Mouse (Mus musculus): ENCODE measurements around the gene Irgm2. TPM values are rescaled to one million over a fixed set of nuclear protein-coding genes. Genes with fewer than 3 reads are reported as not detected.
"Not testable (repeated sequence)": the region's sequence is repeated elsewhere in the genome, so short reads cannot be mapped to it uniquely, and the experiment has no call there.

The Irgm2 gene
- 3.0 and 3.2 TPM in 2 replicates for polyA plus RNA-seq (2015; fragmentation: Nextera tagmentation; extraction: Ambion mirVana)

GRCm38 (mm10) chr11:58199229-58200037, at the start of gene Irgm2, which contains the start of gene Igtp:
Gene Irgm2, plus strand, starts transcription at chr11:58199618.
Gene Igtp, plus strand, starts transcription at chr11:58199556.
- H3K27ac ChIP-seq (ENCODE audit: low read length) = peak within 1 kb of the TSS; percentile 36
- peak; percentile 94 for ATAC-seq (ENCODE audit: low read depth)
- H3K27me3 ChIP-seq (ENCODE audit: control insufficient read depth, insufficient read depth, low read depth, low read length) = not testable (repeated sequence)

GRCm38 (mm10) chr11:58155458-58155857, 44.0 kb upstream of the Irgm2 start:
- Histone ChIP-seq H3K27me3 (ENCODE audit: control insufficient read depth, insufficient read depth, low read depth, low read length) (no peaks in the 10 kb centered on the region), H3K4me3 (ENCODE audit: low read length) (no peak overlapping the region), H3K9me3 (ENCODE audit: control insufficient read depth, low read length) (no peaks in the 10 kb centered on the region), H3K4me1 (replicated peaks; ENCODE audit: control insufficient read depth, insufficient read depth, low read length) (no peaks in the 10 kb centered on the region), H3K36me3 (ENCODE audit: control insufficient read depth, insufficient read depth, low read length) (peaks cover 27% of the 10 kb centered on the region), H3K9ac (ENCODE audit: low read length) (no peak overlapping the region), H3K4me2 (ENCODE audit: low read depth, low read length) (no peak overlapping the region), H3K27ac (ENCODE audit: low read length) (no peak overlapping the region)
- 85% methylated on average over 9 of the region's 9 CpGs for WGBS
- ATAC-seq (ENCODE audit: low read depth) = no peak

More at GRCm38 (mm10) chr11:58199229-58200037, at the start of gene Irgm2, which contains the start of gene Igtp:
- Histone ChIP-seq H3K9ac (ENCODE audit: low read length) (peak within 1 kb of the TSS; percentile 69), H3K4me2 (ENCODE audit: low read depth, low read length) (peak within 1 kb of the TSS; percentile 69), H3K4me3 (ENCODE audit: low read length) (peak within 1 kb of the TSS; percentile 65)
- WGBS = 3% methylated on average over 14 of the region's 15 CpGs
- not testable (repeated sequence) for H3K4me1 ChIP-seq (replicated peaks; ENCODE audit: control insufficient read depth, insufficient read depth, low read length); H3K36me3 ChIP-seq (ENCODE audit: control insufficient read depth, insufficient read depth, low read length); H3K9me3 ChIP-seq (ENCODE audit: control insufficient read depth, low read length)

- H3K9me3 ChIP-seq (ENCODE audit: control insufficient read depth, low read length) = no peaks in the 10 kb centered on the region
- H3K27ac ChIP-seq (ENCODE audit: low read length) = no peak overlapping the region
- ATAC-seq (ENCODE audit: low read depth) = no peak
- 74% methylated on average over 3 of the region's 3 CpGs for WGBS
- H3K4me2 ChIP-seq (ENCODE audit: low read depth, low read length) = no peak overlapping the region
- H3K9ac ChIP-seq (ENCODE audit: low read length) = no peak overlapping the region
- no peaks in the 10 kb centered on the region for H3K27me3 ChIP-seq (ENCODE audit: control insufficient read depth, insufficient read depth, low read depth, low read length)
- no peak overlapping the region for H3K4me3 ChIP-seq (ENCODE audit: low read length)
- H3K4me1 ChIP-seq (replicated peaks; ENCODE audit: control insufficient read depth, insufficient read depth, low read length) = no peaks in the 10 kb centered on the region
- H3K36me3 ChIP-seq (ENCODE audit: control insufficient read depth, insufficient read depth, low read length) = peaks cover 27% of the 10 kb centered on the region
These were observed 42.5 kb upstream of the Irgm2 start for GRCm38 (mm10) chr11:58156871-58157270.

GRCm38 (mm10) chr11:58165072-58165471, 34.3 kb upstream of the Irgm2 start:
- no peak overlapping the region for H3K9ac ChIP-seq (ENCODE audit: low read length)
- no peaks in the 10 kb centered on the region for H3K27me3 ChIP-seq (ENCODE audit: control insufficient read depth, insufficient read depth, low read depth, low read length)
- H3K9me3 ChIP-seq (ENCODE audit: control insufficient read depth, low read length) = no peaks in the 10 kb centered on the region
- peaks cover 25% of the 10 kb centered on the region for H3K36me3 ChIP-seq (ENCODE audit: control insufficient read depth, insufficient read depth, low read length)
- peaks cover 8% of the 10 kb centered on the region for H3K4me1 ChIP-seq (replicated peaks; ENCODE audit: control insufficient read depth, insufficient read depth, low read length)
- H3K4me2 ChIP-seq (ENCODE audit: low read depth, low read length) = no peak overlapping the region
- H3K27ac ChIP-seq (ENCODE audit: low read length) = no peak overlapping the region
- H3K4me3 ChIP-seq (ENCODE audit: low read length) = no peak overlapping the region
- 95% methylated on average over 2 of the region's 2 CpGs for WGBS
- ATAC-seq (ENCODE audit: low read depth) = no peak

GRCm38 (mm10) chr11:58167822-58168166, 31.6 kb upstream of the Irgm2 start:
- Histone ChIP-seq H3K9ac (ENCODE audit: low read length) (peak overlapping the region; percentile 87), H3K27ac (ENCODE audit: low read length) (peak overlapping the region; percentile 23; the same call in 1 of the 2 replicates), H3K4me1 (replicated peaks; ENCODE audit: control insufficient read depth, insufficient read depth, low read length) (peaks cover 14% of the 10 kb centered on the region), H3K4me3 (ENCODE audit: low read length) (peak overlapping the region; percentile 91), H3K4me2 (ENCODE audit: low read depth, low read length) (peak overlapping the region; percentile 81), H3K27me3 (ENCODE audit: control insufficient read depth, insufficient read depth, low read depth, low read length) (no peaks in the 10 kb centered on the region), H3K36me3 (ENCODE audit: control insufficient read depth, insufficient read depth, low read length) (peaks cover 18% of the 10 kb centered on the region), H3K9me3 (ENCODE audit: control insufficient read depth, low read length) (no peaks in the 10 kb centered on the region)
- no peak for ATAC-seq (ENCODE audit: low read depth)
- WGBS = 1% methylated on average over 8 of the region's 8 CpGs

- H3K4me2 ChIP-seq (ENCODE audit: low read depth, low read length) = peak within 1 kb of the TSS; percentile 81
- H3K27me3 ChIP-seq (ENCODE audit: control insufficient read depth, insufficient read depth, low read depth, low read length) = no peaks in the 10 kb centered on the region
- H3K4me1 ChIP-seq (replicated peaks; ENCODE audit: control insufficient read depth, insufficient read depth, low read length) = peaks cover 14% of the 10 kb centered on the region
- H3K4me3 ChIP-seq (ENCODE audit: low read length) = peak within 1 kb of the TSS; percentile 91
- H3K9me3 ChIP-seq (ENCODE audit: control insufficient read depth, low read length) = no peaks in the 10 kb centered on the region
- peaks cover 18% of the 10 kb centered on the region for H3K36me3 ChIP-seq (ENCODE audit: control insufficient read depth, insufficient read depth, low read length)
- WGBS = under 1% methylated on average over 71 of the region's 71 CpGs
- ATAC-seq (ENCODE audit: low read depth) = peak; percentile 90
- peak within 1 kb of the TSS; percentile 23 for H3K27ac ChIP-seq (ENCODE audit: low read length)
- peak within 1 kb of the TSS; percentile 87 for H3K9ac ChIP-seq (ENCODE audit: low read length)
These were observed 31.1 kb upstream of the Irgm2 start, which contains the start of gene Gemin5 for GRCm38 (mm10) chr11:58168167-58168915. Gene Gemin5, minus strand, starts transcription at chr11:58168539.

- WGBS = 51% methylated on average over 4 of the region's 4 CpGs
- H3K4me1 ChIP-seq (replicated peaks; ENCODE audit: control insufficient read depth, insufficient read depth, low read length) = peaks cover 14% of the 10 kb centered on the region
- no peak overlapping the region for H3K27ac ChIP-seq (ENCODE audit: low read length)
- no peak overlapping the region for H3K9ac ChIP-seq (ENCODE audit: low read length)
- no peaks in the 10 kb centered on the region for H3K27me3 ChIP-seq (ENCODE audit: control insufficient read depth, insufficient read depth, low read depth, low read length)
- H3K4me2 ChIP-seq (ENCODE audit: low read depth, low read length) = no peak overlapping the region
- H3K9me3 ChIP-seq (ENCODE audit: control insufficient read depth, low read length) = no peaks in the 10 kb centered on the region
- H3K4me3 ChIP-seq (ENCODE audit: low read length) = no peak overlapping the region
- no peak for ATAC-seq (ENCODE audit: low read depth)
- peaks cover 14% of the 10 kb centered on the region for H3K36me3 ChIP-seq (ENCODE audit: control insufficient read depth, insufficient read depth, low read length)
These were observed 29.8 kb upstream of the Irgm2 start for GRCm38 (mm10) chr11:58169666-58170065.

- H3K4me3 ChIP-seq (ENCODE audit: low read length) = peak within 1 kb of the TSS; percentile 74
- H3K27me3 ChIP-seq (ENCODE audit: control insufficient read depth, insufficient read depth, low read depth, low read length) = no peaks in the 10 kb centered on the region
- peaks cover 11% of the 10 kb centered on the region for H3K36me3 ChIP-seq (ENCODE audit: control insufficient read depth, insufficient read depth, low read length)
- WGBS = under 1% methylated on average over 34 of the region's 34 CpGs
- peak; percentile 87 for ATAC-seq (ENCODE audit: low read depth)
- H3K27ac ChIP-seq (ENCODE audit: low read length) = peak within 1 kb of the TSS; percentile 37; the same call in 1 of the 2 replicates
- H3K4me2 ChIP-seq (ENCODE audit: low read depth, low read length) = peak within 1 kb of the TSS; percentile 60
- peak within 1 kb of the TSS; percentile 79 for H3K9ac ChIP-seq (ENCODE audit: low read length)
- H3K4me1 ChIP-seq (replicated peaks; ENCODE audit: control insufficient read depth, insufficient read depth, low read length) = peaks cover 14% of the 10 kb centered on the region
- H3K9me3 ChIP-seq (ENCODE audit: control insufficient read depth, low read length) = no peaks in the 10 kb centered on the region
These were observed 27.8 kb upstream of the Irgm2 start, which contains the start of gene Mrpl22 for GRCm38 (mm10) chr11:58171459-58172091. Gene Mrpl22, plus strand, starts transcription at chr11:58171661.
